Mouse (Mus musculus): ENCODE data around the gene Olfr1211. TPM values are rescaled to one million over a fixed set of nuclear protein-coding genes. Genes with fewer than 3 reads are reported as not detected.

The Olfr1211 gene
- not detected in 2 replicates for total RNA-seq (2014; rRNA removed; ENCODE audit: low replicate concordance)
- polyA plus RNA-seq (2015; fragmentation: Nextera tagmentation; extraction: Ambion mirVana) = not detected in 2 replicates

DNA sequence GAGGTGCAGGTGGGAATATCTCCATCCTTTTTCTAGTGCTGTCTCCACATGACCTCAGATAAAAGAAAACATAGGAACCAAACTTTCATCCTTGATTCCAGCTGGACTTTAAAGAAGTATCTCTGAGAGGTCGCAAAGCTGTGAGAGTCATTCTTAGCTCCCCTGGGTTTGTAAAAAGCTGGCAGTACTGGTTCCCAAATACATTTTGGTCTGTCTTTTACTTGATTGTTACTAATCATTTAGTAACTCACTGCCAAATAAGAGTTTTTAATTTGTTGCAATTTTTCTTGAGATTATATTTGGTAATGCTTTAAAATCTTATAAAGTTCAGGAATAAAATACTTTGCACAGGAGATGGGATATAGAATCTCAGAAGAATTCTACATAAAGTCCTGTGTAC is at the start of gene Olfr1211:
Gene Olfr1211 (minus strand): TSS at position 101 of the 400 bp plus-strand sequence.
- Histone ChIP-seq H3K4me3 (ENCODE audit: low read depth, low read length) (no peak within 1 kb of the TSS), H3K4me2 (ENCODE audit: low read depth, low read length) (no peak within 1 kb of the TSS), H3K36me3 (replicated peaks; ENCODE audit: control insufficient read depth, insufficient read depth, low read length) (no peaks in the 10 kb centered on the region), H3K4me1 (ENCODE audit: control insufficient read depth, insufficient read depth) (no peaks in the 10 kb centered on the region), H3K27ac (ENCODE audit: low read depth) (no peak within 1 kb of the TSS), H3K27me3 (ENCODE audit: control insufficient read depth, insufficient read depth, low read length) (no peaks in the 10 kb centered on the region), H3K9me3 (replicated peaks; ENCODE audit: control insufficient read depth, low read length) (no peaks in the 10 kb centered on the region), H3K9ac (replicated peaks; ENCODE audit: low read depth, low read length) (no peak within 1 kb of the TSS)
- ATAC-seq (ENCODE audit: insufficient read depth, low read depth) (no peak), DNase-seq (ENCODE audit: low spot score) (no peak)
- WGBS = 83% methylated on average over 1 of the region's 1 CpGs
- TF ChIP-seq CTCF (IDR thresholded peaks at IDR 0.05; ENCODE audit: low read depth) = no peak

DNA sequence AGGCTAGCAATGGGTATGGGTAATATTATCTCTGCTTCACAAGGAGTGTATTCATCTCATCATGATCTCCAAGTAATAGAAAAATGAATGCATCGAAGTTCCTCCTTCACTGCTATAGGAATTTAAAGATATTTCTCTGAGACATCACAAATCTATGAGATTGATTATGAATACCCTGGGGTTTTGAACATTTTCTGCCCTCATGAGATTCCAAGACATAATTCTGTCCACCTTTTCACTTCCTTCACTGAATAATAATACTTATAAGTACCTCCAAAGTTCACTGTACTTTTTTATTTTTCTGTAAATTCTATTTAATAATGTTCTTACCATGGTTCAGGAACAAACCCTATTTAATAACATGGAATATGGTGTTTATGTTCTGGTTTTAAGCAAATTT is 42.3 kb upstream of the Olfr1211 start, which contains the start of gene Gm13762:
Gene Gm13762 (minus strand): TSS at position 101 of the 400 bp plus-strand sequence.
- H3K9me3 ChIP-seq (replicated peaks; ENCODE audit: control insufficient read depth, low read length) = no peaks in the 10 kb centered on the region
- H3K36me3 ChIP-seq (replicated peaks; ENCODE audit: control insufficient read depth, insufficient read depth, low read length) = no peaks in the 10 kb centered on the region
- TF ChIP-seq EP300 (IDR thresholded peaks at IDR 0.05; ENCODE audit: low read depth) (no peak), CTCF (IDR thresholded peaks at IDR 0.05; ENCODE audit: low read depth) (no peak)
- H3K27ac ChIP-seq (ENCODE audit: low read depth) = no peak within 1 kb of the TSS
- H3K27me3 ChIP-seq (ENCODE audit: control insufficient read depth, insufficient read depth, low read length) = no peaks in the 10 kb centered on the region
- ATAC-seq (ENCODE audit: insufficient read depth, low read depth) (no peak), DNase-seq (ENCODE audit: low spot score) (no peak)
- no peak within 1 kb of the TSS for H3K4me3 ChIP-seq (ENCODE audit: low read depth, low read length)
- H3K4me2 ChIP-seq (ENCODE audit: low read depth, low read length) = no peak within 1 kb of the TSS
- H3K9ac ChIP-seq (replicated peaks; ENCODE audit: low read depth, low read length) = no peak within 1 kb of the TSS
- 64% methylated on average over 1 of the region's 1 CpGs for WGBS
- no peaks in the 10 kb centered on the region for H3K4me1 ChIP-seq (ENCODE audit: control insufficient read depth, insufficient read depth)

DNA sequence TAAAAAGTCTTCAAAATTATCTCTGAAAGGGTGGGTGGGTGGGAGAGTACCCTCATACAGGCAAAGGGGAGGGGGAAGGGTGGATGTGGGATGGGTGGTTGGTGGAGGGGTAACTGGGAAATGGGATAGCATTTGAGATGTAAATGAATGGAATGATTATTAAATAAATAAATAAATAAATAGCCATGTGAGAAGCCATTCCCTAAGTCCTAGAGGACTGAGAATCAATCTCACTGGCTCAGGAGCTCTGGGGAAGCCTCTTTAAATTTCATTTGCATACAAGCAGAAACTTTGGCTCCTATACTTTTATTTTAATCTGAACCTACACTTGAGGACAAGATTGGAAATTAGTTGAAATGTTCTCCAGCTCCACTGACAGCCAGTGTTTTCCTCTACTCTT is 15.8 kb upstream of the Olfr1211 start, which contains the start of gene Olfr1212:
Gene Olfr1212 (plus strand): TSS at position 301 of the 400 bp plus-strand sequence.
- Histone ChIP-seq H3K4me2 (ENCODE audit: low read depth, low read length) (no peak within 1 kb of the TSS), H3K27ac (ENCODE audit: low read depth) (no peak within 1 kb of the TSS), H3K9ac (replicated peaks; ENCODE audit: low read depth, low read length) (no peak within 1 kb of the TSS), H3K4me1 (ENCODE audit: control insufficient read depth, insufficient read depth) (no peaks in the 10 kb centered on the region), H3K27me3 (ENCODE audit: control insufficient read depth, insufficient read depth, low read length) (no peaks in the 10 kb centered on the region), H3K4me3 (ENCODE audit: low read depth, low read length) (no peak within 1 kb of the TSS), H3K36me3 (replicated peaks; ENCODE audit: control insufficient read depth, insufficient read depth, low read length) (no peaks in the 10 kb centered on the region), H3K9me3 (replicated peaks; ENCODE audit: control insufficient read depth, low read length) (no peaks in the 10 kb centered on the region)
- TF ChIP-seq CTCF (IDR thresholded peaks at IDR 0.05; ENCODE audit: low read depth) = no peak
- no peak for TF ChIP-seq EP300 (IDR thresholded peaks at IDR 0.05; ENCODE audit: low read depth)
- ATAC-seq (ENCODE audit: insufficient read depth, low read depth) (no peak), DNase-seq (ENCODE audit: low spot score) (no peak)

GRCm38 (mm10) chr2:88915057-88915456 is 22.9 kb downstream of the Olfr1211 start, which contains the start of gene Olfr1209:
Olfr1209 (minus strand) TSS chr2:88915157.
- Histone ChIP-seq H3K27ac (ENCODE audit: low read depth) (no peak within 1 kb of the TSS), H3K9me3 (replicated peaks; ENCODE audit: control insufficient read depth, low read length) (no peaks in the 10 kb centered on the region), H3K4me2 (ENCODE audit: low read depth, low read length) (no peak within 1 kb of the TSS), H3K4me3 (ENCODE audit: low read depth, low read length) (no peak within 1 kb of the TSS), H3K4me1 (ENCODE audit: control insufficient read depth, insufficient read depth) (no peaks in the 10 kb centered on the region), H3K36me3 (replicated peaks; ENCODE audit: control insufficient read depth, insufficient read depth, low read length) (no peaks in the 10 kb centered on the region), H3K27me3 (ENCODE audit: control insufficient read depth, insufficient read depth, low read length) (no peaks in the 10 kb centered on the region), H3K9ac (replicated peaks; ENCODE audit: low read depth, low read length) (no peak within 1 kb of the TSS)
- no peak for ATAC-seq (ENCODE audit: insufficient read depth, low read depth)
- no peak for DNase-seq (ENCODE audit: low spot score)
- 78% methylated on average over 3 of the region's 3 CpGs for WGBS
- TF ChIP-seq CTCF (IDR thresholded peaks at IDR 0.05; ENCODE audit: low read depth) (no peak), EP300 (IDR thresholded peaks at IDR 0.05; ENCODE audit: low read depth) (no peak)

GRCm38 (mm10) chr2:88902211-88902610 is 35.7 kb downstream of the Olfr1211 start, which contains the start of gene Olfr1208:
Olfr1208 (minus strand) TSS chr2:88902311.
- Histone ChIP-seq H3K27ac (ENCODE audit: low read depth) (no peak within 1 kb of the TSS), H3K9ac (replicated peaks; ENCODE audit: low read depth, low read length) (no peak within 1 kb of the TSS), H3K9me3 (replicated peaks; ENCODE audit: control insufficient read depth, low read length) (no peaks in the 10 kb centered on the region), H3K27me3 (ENCODE audit: control insufficient read depth, insufficient read depth, low read length) (no peaks in the 10 kb centered on the region), H3K4me2 (ENCODE audit: low read depth, low read length) (no peak within 1 kb of the TSS), H3K4me3 (ENCODE audit: low read depth, low read length) (no peak within 1 kb of the TSS), H3K4me1 (ENCODE audit: control insufficient read depth, insufficient read depth) (no peaks in the 10 kb centered on the region), H3K36me3 (replicated peaks; ENCODE audit: control insufficient read depth, insufficient read depth, low read length) (no peaks in the 10 kb centered on the region)
- DNase-seq (ENCODE audit: low spot score) (no peak), ATAC-seq (ENCODE audit: insufficient read depth, low read depth) (no peak)
- TF ChIP-seq EP300 (IDR thresholded peaks at IDR 0.05; ENCODE audit: low read depth) (no peak), CTCF (IDR thresholded peaks at IDR 0.05; ENCODE audit: low read depth) (no peak)

Other genes with a start within 250 kb of the Olfr1211 start
- gene Olfr1195, start 248.9 kb downstream of the Olfr1211 start, total RNA-seq (2014; rRNA removed; ENCODE audit: low replicate concordance) = not detected in 2 replicates
- not detected in 2 replicates for gene Olfr1195, start 248.9 kb downstream of the Olfr1211 start, polyA plus RNA-seq (2015; fragmentation: Nextera tagmentation; extraction: Ambion mirVana)
- gene Olfr1196, start 233.5 kb downstream of the Olfr1211 start, total RNA-seq (2014; rRNA removed; ENCODE audit: low replicate concordance) = not detected in 2 replicates
- not detected in 2 replicates for gene Olfr1196, start 233.5 kb downstream of the Olfr1211 start, polyA plus RNA-seq (2015; fragmentation: Nextera tagmentation; extraction: Ambion mirVana)
- not detected in 2 replicates for gene Olfr1197, start 205.7 kb downstream of the Olfr1211 start, total RNA-seq (2014; rRNA removed; ENCODE audit: low replicate concordance)
- not detected in 2 replicates for gene Olfr1197, start 205.7 kb downstream of the Olfr1211 start, polyA plus RNA-seq (2015; fragmentation: Nextera tagmentation; extraction: Ambion mirVana)
- gene Olfr1198, start 186.7 kb downstream of the Olfr1211 start, total RNA-seq (2014; rRNA removed; ENCODE audit: low replicate concordance) = not detected in 2 replicates
- gene Olfr1198, start 186.7 kb downstream of the Olfr1211 start, polyA plus RNA-seq (2015; fragmentation: Nextera tagmentation; extraction: Ambion mirVana) = not detected in 2 replicates
- not detected in 2 replicates for gene Olfr1199, start 177.6 kb downstream of the Olfr1211 start, total RNA-seq (2014; rRNA removed; ENCODE audit: low replicate concordance)
- not detected in 2 replicates for gene Olfr1199, start 177.6 kb downstream of the Olfr1211 start, polyA plus RNA-seq (2015; fragmentation: Nextera tagmentation; extraction: Ambion mirVana)
- gene Olfr1200, start 167.6 kb downstream of the Olfr1211 start, total RNA-seq (2014; rRNA removed; ENCODE audit: low replicate concordance) = not detected in 2 replicates
- gene Olfr1200, start 167.6 kb downstream of the Olfr1211 start, polyA plus RNA-seq (2015; fragmentation: Nextera tagmentation; extraction: Ambion mirVana) = not detected in 2 replicates
- not detected in 2 replicates for gene Olfr1201, start 145.1 kb downstream of the Olfr1211 start, total RNA-seq (2014; rRNA removed; ENCODE audit: low replicate concordance)
- not detected in 2 replicates for gene Olfr1201, start 145.1 kb downstream of the Olfr1211 start, polyA plus RNA-seq (2015; fragmentation: Nextera tagmentation; extraction: Ambion mirVana)
- not detected in 2 replicates for gene Olfr1202, start 123.6 kb downstream of the Olfr1211 start, total RNA-seq (2014; rRNA removed; ENCODE audit: low replicate concordance)
- gene Olfr1202, start 123.6 kb downstream of the Olfr1211 start, polyA plus RNA-seq (2015; fragmentation: Nextera tagmentation; extraction: Ambion mirVana) = not detected in 2 replicates
- gene Olfr1205, start 108.4 kb downstream of the Olfr1211 start, total RNA-seq (2014; rRNA removed; ENCODE audit: low replicate concordance) = not detected in 2 replicates
- gene Olfr1205, start 108.4 kb downstream of the Olfr1211 start, polyA plus RNA-seq (2015; fragmentation: Nextera tagmentation; extraction: Ambion mirVana) = not detected in 2 replicates
- gene Olfr1204, start 88.8 kb downstream of the Olfr1211 start, total RNA-seq (2014; rRNA removed; ENCODE audit: low replicate concordance) = not detected in 2 replicates
- gene Olfr1204, start 88.8 kb downstream of the Olfr1211 start, polyA plus RNA-seq (2015; fragmentation: Nextera tagmentation; extraction: Ambion mirVana) = not detected in 2 replicates
- gene Olfr1206, start 74.9 kb downstream of the Olfr1211 start, total RNA-seq (2014; rRNA removed; ENCODE audit: low replicate concordance) = not detected in 2 replicates
- gene Olfr1206, start 74.9 kb downstream of the Olfr1211 start, polyA plus RNA-seq (2015; fragmentation: Nextera tagmentation; extraction: Ambion mirVana) = not detected in 2 replicates
- not detected in 2 replicates for gene Olfr1208, start 35.8 kb downstream of the Olfr1211 start, total RNA-seq (2014; rRNA removed; ENCODE audit: low replicate concordance)
- gene Olfr1208, start 35.8 kb downstream of the Olfr1211 start, polyA plus RNA-seq (2015; fragmentation: Nextera tagmentation; extraction: Ambion mirVana) = not detected in 2 replicates
- not detected in 2 replicates for gene Olfr1209, start 23.0 kb downstream of the Olfr1211 start, total RNA-seq (2014; rRNA removed; ENCODE audit: low replicate concordance)
- gene Olfr1209, start 23.0 kb downstream of the Olfr1211 start, polyA plus RNA-seq (2015; fragmentation: Nextera tagmentation; extraction: Ambion mirVana) = not detected in 2 replicates
- gene Olfr1212, start 15.9 kb upstream of the Olfr1211 start, total RNA-seq (2014; rRNA removed; ENCODE audit: low replicate concordance) = not detected in 2 replicates
- not detected in 2 replicates for gene Olfr1212, start 15.9 kb upstream of the Olfr1211 start, polyA plus RNA-seq (2015; fragmentation: Nextera tagmentation; extraction: Ambion mirVana)
- not detected in 2 replicates for gene Gm13762, start 42.2 kb upstream of the Olfr1211 start, total RNA-seq (2014; rRNA removed; ENCODE audit: low replicate concordance)
- not detected in 2 replicates for gene Gm13762, start 42.2 kb upstream of the Olfr1211 start, polyA plus RNA-seq (2015; fragmentation: Nextera tagmentation; extraction: Ambion mirVana)
- not detected in 2 replicates for gene Olfr1214, start 54.5 kb upstream of the Olfr1211 start, total RNA-seq (2014; rRNA removed; ENCODE audit: low replicate concordance)
- gene Olfr1214, start 54.5 kb upstream of the Olfr1211 start, polyA plus RNA-seq (2015; fragmentation: Nextera tagmentation; extraction: Ambion mirVana) = not detected in 2 replicates
- not detected in 2 replicates for gene Olfr1215, start 68.9 kb upstream of the Olfr1211 start, total RNA-seq (2014; rRNA removed; ENCODE audit: low replicate concordance)
- gene Olfr1215, start 68.9 kb upstream of the Olfr1211 start, polyA plus RNA-seq (2015; fragmentation: Nextera tagmentation; extraction: Ambion mirVana) = not detected in 2 replicates
- gene Olfr1216, start 80.2 kb upstream of the Olfr1211 start, total RNA-seq (2014; rRNA removed; ENCODE audit: low replicate concordance) = not detected in 2 replicates
- not detected in 2 replicates for gene Olfr1216, start 80.2 kb upstream of the Olfr1211 start, polyA plus RNA-seq (2015; fragmentation: Nextera tagmentation; extraction: Ambion mirVana)
- not detected in 2 replicates for gene Olfr1217, start 94.0 kb upstream of the Olfr1211 start, total RNA-seq (2014; rRNA removed; ENCODE audit: low replicate concordance)
- not detected in 2 replicates for gene Olfr1217, start 94.0 kb upstream of the Olfr1211 start, polyA plus RNA-seq (2015; fragmentation: Nextera tagmentation; extraction: Ambion mirVana)
- gene Olfr1218, start 123.1 kb upstream of the Olfr1211 start, total RNA-seq (2014; rRNA removed; ENCODE audit: low replicate concordance) = not detected in 2 replicates
- gene Olfr1218, start 123.1 kb upstream of the Olfr1211 start, polyA plus RNA-seq (2015; fragmentation: Nextera tagmentation; extraction: Ambion mirVana) = not detected in 2 replicates
- gene Olfr1219, start 145.4 kb upstream of the Olfr1211 start, total RNA-seq (2014; rRNA removed; ENCODE audit: low replicate concordance) = not detected in 2 replicates
- not detected in 2 replicates for gene Olfr1219, start 145.4 kb upstream of the Olfr1211 start, polyA plus RNA-seq (2015; fragmentation: Nextera tagmentation; extraction: Ambion mirVana)
- not detected in 2 replicates for gene Olfr1220, start 168.7 kb upstream of the Olfr1211 start, total RNA-seq (2014; rRNA removed; ENCODE audit: low replicate concordance)
- gene Olfr1220, start 168.7 kb upstream of the Olfr1211 start, polyA plus RNA-seq (2015; fragmentation: Nextera tagmentation; extraction: Ambion mirVana) = not detected in 2 replicates
- gene Olfr1221, start 179.2 kb upstream of the Olfr1211 start, total RNA-seq (2014; rRNA removed; ENCODE audit: low replicate concordance) = not detected in 2 replicates
- gene Olfr1221, start 179.2 kb upstream of the Olfr1211 start, polyA plus RNA-seq (2015; fragmentation: Nextera tagmentation; extraction: Ambion mirVana) = not detected in 2 replicates
- gene Olfr1222, start 194.9 kb upstream of the Olfr1211 start, total RNA-seq (2014; rRNA removed; ENCODE audit: low replicate concordance) = not detected in 2 replicates
- gene Olfr1222, start 194.9 kb upstream of the Olfr1211 start, polyA plus RNA-seq (2015; fragmentation: Nextera tagmentation; extraction: Ambion mirVana) = not detected in 2 replicates
- not detected in 2 replicates for gene Olfr1223, start 213.4 kb upstream of the Olfr1211 start, total RNA-seq (2014; rRNA removed; ENCODE audit: low replicate concordance)
- gene Olfr1223, start 213.4 kb upstream of the Olfr1211 start, polyA plus RNA-seq (2015; fragmentation: Nextera tagmentation; extraction: Ambion mirVana) = not detected in 2 replicates
- gene Olfr1224-ps1, start 226.0 kb upstream of the Olfr1211 start, total RNA-seq (2014; rRNA removed; ENCODE audit: low replicate concordance) = not detected in 2 replicates
- not detected in 2 replicates for gene Olfr1224-ps1, start 226.0 kb upstream of the Olfr1211 start, polyA plus RNA-seq (2015; fragmentation: Nextera tagmentation; extraction: Ambion mirVana)
- not detected in 2 replicates for gene Olfr1225, start 236.6 kb upstream of the Olfr1211 start, total RNA-seq (2014; rRNA removed; ENCODE audit: low replicate concordance)
- gene Olfr1225, start 236.6 kb upstream of the Olfr1211 start, polyA plus RNA-seq (2015; fragmentation: Nextera tagmentation; extraction: Ambion mirVana) = not detected in 2 replicates